Mouse (Mus musculus) cortical plate, adult 2 months (tissue): ENCODE results near the gene Samm50. TPM values are rescaled to one million over a fixed set of nuclear protein-coding genes. Genes with fewer than 3 reads are reported as not detected.

ENCODE experiments used
- H3K27ac ChIP-seq: fragments of 200-500 bp; 2 replicates; pipeline ENCODE4 v1.5.1; 2012; ENCODE audit warnings: low read length, control low read depth, inconsistent platforms; ENCODE audit not compliant: insufficient read depth
- H3K4me1 ChIP-seq: fragments of 200-500 bp; 2 replicates; pipeline ENCODE4 v1.6.1; 2011; ENCODE audit warnings: low read length; ENCODE audit not compliant: control insufficient read depth, insufficient read depth
- H3K4me3 ChIP-seq: fragments of 200-500 bp; 2 replicates; pipeline ENCODE4 v1.5.1; 2011; ENCODE audit warnings: mild to moderate bottlenecking, low read length, control low read depth; ENCODE audit not compliant: insufficient read depth
- CTCF ChIP-seq: fragments of 200-500 bp; IDR thresholded peaks from 2 replicates; pipeline ENCODE4 v1.5.1; 2011; ENCODE audit warnings: mild to moderate bottlenecking, control low read depth, low read length; ENCODE audit not compliant: insufficient read depth; ENCODE audit errors: extremely low read depth
- POLR2A ChIP-seq: fragments of 200-500 bp; IDR thresholded peaks from 2 replicates; pipeline ENCODE4 v1.6.1; 2011; ENCODE audit warnings: mild to moderate bottlenecking, low read length, control low read depth; ENCODE audit not compliant: insufficient read depth; ENCODE audit errors: extremely low read depth
- polyA plus RNA-seq: library from polyadenylated mRNA; depleted of rRNA; stranded (reverse); fragments of >200 nt; gene quantifications from 2 replicates; pipeline ENCODE4 v1.2.3, GENCODE M21; 2012

The Samm50 gene
- polyA plus RNA-seq, 1 experiment, result 43.5 TPM

GRCm38 (mm10) chr15:84232609-84233008 lies 40.6 kb downstream of the Samm50 start:
- Histone ChIP-seq H3K27ac (peak overlapping the region; percentile 38; the same call in 1 of the 2 replicates), H3K4me1 (peaks cover 4% of the 10 kb centered on the region; the same call in 1 of the 2 replicates), H3K4me3 (peak overlapping the region; percentile 36)
- TF ChIP-seq POLR2A (no peak), CTCF (no peak)

- Histone ChIP-seq H3K27ac (peak overlapping the region; percentile 3; the same call in 1 of the 2 replicates), H3K4me1 (peaks cover 4% of the 10 kb centered on the region; the same call in 1 of the 2 replicates), H3K4me3 (no peak overlapping the region)
- TF ChIP-seq CTCF (0 out of 2 replicates have a peak, but pooled peaks have one; percentile 9), POLR2A (no peak)
Measured at GRCm38 (mm10) chr15:84234794-84235581, 42.9 kb downstream of the Samm50 start.

- Histone ChIP-seq H3K27ac (no peak overlapping the region), H3K4me1 (peaks cover 4% of the 10 kb centered on the region; the same call in 1 of the 2 replicates), H3K4me3 (no peak overlapping the region)
- TF ChIP-seq POLR2A, result no peak
- TF ChIP-seq CTCF, result no peak
Measured at GRCm38 (mm10) chr15:84235646-84236045, 43.6 kb downstream of the Samm50 start.

- H3K4me3 ChIP-seq, result no peak overlapping the region
- no peaks in the 10 kb centered on the region for H3K4me1 ChIP-seq
- no peak overlapping the region for H3K27ac ChIP-seq
- no peak for TF ChIP-seq CTCF
- TF ChIP-seq POLR2A, result no peak
Measured at GRCm38 (mm10) chr15:84238552-84238951, 46.5 kb downstream of the Samm50 start.

GRCm38 (mm10) chr15:84238991-84239401 lies 47.0 kb downstream of the Samm50 start:
- TF ChIP-seq POLR2A (no peak), CTCF (no peak)
- Histone ChIP-seq H3K4me1 (no peaks in the 10 kb centered on the region), H3K4me3 (no peak overlapping the region), H3K27ac (no peak overlapping the region)

- TF ChIP-seq POLR2A (no peak), CTCF (no peak)
- Histone ChIP-seq H3K4me1 (peaks cover 2% of the 10 kb centered on the region; the same call in 1 of the 2 replicates), H3K4me3 (no peak overlapping the region), H3K27ac (no peak overlapping the region)
Measured at GRCm38 (mm10) chr15:84241520-84241919, 49.5 kb downstream of the Samm50 start.

GRCm38 (mm10) chr15:84245104-84245503 lies 53.1 kb downstream of the Samm50 start:
- Histone ChIP-seq H3K27ac (no peak overlapping the region), H3K4me3 (no peak overlapping the region), H3K4me1 (peaks cover 2% of the 10 kb centered on the region; the same call in 1 of the 2 replicates)
- no peak for TF ChIP-seq CTCF
- no peak for TF ChIP-seq POLR2A

- H3K27ac ChIP-seq, result no peak overlapping the region
- H3K4me1 ChIP-seq, result peaks cover 2% of the 10 kb centered on the region; the same call in 1 of the 2 replicates
- TF ChIP-seq CTCF, result no peak
- TF ChIP-seq POLR2A, result no peak
- H3K4me3 ChIP-seq, result no peak overlapping the region
Measured at GRCm38 (mm10) chr15:84246195-84246594, 54.2 kb downstream of the Samm50 start.

GRCm38 (mm10) chr15:84247309-84247708 lies 55.3 kb downstream of the Samm50 start:
- no peak for TF ChIP-seq POLR2A
- TF ChIP-seq CTCF, result no peak
- Histone ChIP-seq H3K4me1 (peaks cover 2% of the 10 kb centered on the region; the same call in 1 of the 2 replicates), H3K27ac (no peak overlapping the region), H3K4me3 (no peak overlapping the region)

- no peak for TF ChIP-seq POLR2A
- no peak for TF ChIP-seq CTCF
- H3K4me3 ChIP-seq, result no peak overlapping the region
- H3K4me1 ChIP-seq, result no peaks in the 10 kb centered on the region
- no peak overlapping the region for H3K27ac ChIP-seq
Measured at GRCm38 (mm10) chr15:84251227-84251626, 59.2 kb downstream of the Samm50 start.

GRCm38 (mm10) chr15:84252645-84253044 lies 60.6 kb downstream of the Samm50 start:
- H3K4me3 ChIP-seq, result no peak overlapping the region
- no peaks in the 10 kb centered on the region for H3K4me1 ChIP-seq
- TF ChIP-seq CTCF, result no peak
- no peak for TF ChIP-seq POLR2A
- H3K27ac ChIP-seq, result no peak overlapping the region
